Mouse (Mus musculus): ENCODE results near the gene Apeh. TPM values are rescaled to one million over a fixed set of nuclear protein-coding genes. Genes with fewer than 3 reads are reported as not detected.

The Apeh gene
- total RNA-seq, 2 experiments from 2014 or later, result 39.4 to 42.8 TPM

GRCm38 (mm10) chr9:108053665-108054225 lies 40.7 kb downstream of the Apeh start:
- DNase-seq (ENCODE audit: low spot score in 2 of 2), result no peak

- peak; percentile 97 for DNase-seq (ENCODE audit: low spot score in 2 of 2)
Observed at GRCm38 (mm10) chr9:108052885-108053664, 41.3 kb downstream of the Apeh start, which contains the start of gene Amigo3. TSS of gene Amigo3 (plus strand) at chr9:108053159.

GRCm38 (mm10) chr9:108052411-108052810 lies 42.0 kb downstream of the Apeh start:
- no peak for DNase-seq (ENCODE audit: low spot score in 2 of 2)

- no peak for DNase-seq (ENCODE audit: low spot score in 2 of 2)
Observed at GRCm38 (mm10) chr9:108051931-108052220, 42.5 kb downstream of the Apeh start.

GRCm38 (mm10) chr9:108051184-108051930 lies 43.0 kb downstream of the Apeh start:
- no peak for DNase-seq (ENCODE audit: low spot score in 2 of 2)

GRCm38 (mm10) chr9:108049561-108050251 lies 44.7 kb downstream of the Apeh start:
- DNase-seq (ENCODE audit: low spot score in 2 of 2), result no peak

GRCm38 (mm10) chr9:108049016-108049455 lies 45.4 kb downstream of the Apeh start, which contains the start of gene Gmppb:
TSS of gene Gmppb (plus strand) at chr9:108049242.
- DNase-seq (ENCODE audit: low spot score in 2 of 2), result peak; percentile 94 to 98

GRCm38 (mm10) chr9:108048566-108048955 lies 45.8 kb downstream of the Apeh start:
- no peak for DNase-seq (ENCODE audit: low spot score in 2 of 2)

- DNase-seq (ENCODE audit: low spot score in 2 of 2), result no peak
Observed at GRCm38 (mm10) chr9:108047601-108048565, 46.5 kb downstream of the Apeh start.

GRCm38 (mm10) chr9:108046582-108046981 lies 47.8 kb downstream of the Apeh start:
- DNase-seq (ENCODE audit: low spot score in 2 of 2), result no peak

GRCm38 (mm10) chr9:108044751-108045492 lies 49.5 kb downstream of the Apeh start:
- no peak for DNase-seq (ENCODE audit: low spot score in 2 of 2)

Small RNAs within 50 kb of the gene (microRNA-seq; reads per million reads assigned to microRNA genes)
- gene Gm47303, result 0 to 0.23 reads per million in 2 experiments
- 0 reads per million in 2 experiments for gene Mir7088

Other genes with a start within 250 kb of the Apeh start
- 10 to 100 TPM; 57.7 to 60.2 TPM for gene Rbm6, start 221.4 kb downstream of the Apeh start, total RNA-seq (2021)
- 10 to 100 TPM; 17.0 to 20.9 TPM for gene Mon1a, start 206.5 kb downstream of the Apeh start, total RNA-seq (2021)
- gene Mst1r, start 187.7 kb downstream of the Apeh start, total RNA-seq (2021), result 1 to 10 TPM; 1.8 to 2.9 TPM
- gene Actl11, start 166.1 kb downstream of the Apeh start, total RNA-seq (2021), result not detected
- 100 to 1,000 TPM; 497 to 516 TPM for gene Camkv, start 158.9 kb downstream of the Apeh start, total RNA-seq (2021)
- 10 to 100 TPM; 22.3 to 23.8 TPM for gene Traip, start 144.5 kb downstream of the Apeh start, total RNA-seq (2021)
- 1 to 10 TPM; 2.7 to 3.2 TPM for gene Uba7, start 119.1 kb downstream of the Apeh start, total RNA-seq (2021)
- 1 to 10 TPM; 1.2 to 1.6 TPM for gene Gm20661, start 111.5 kb downstream of the Apeh start, total RNA-seq (2021)
- 10 to 100 TPM in 1 of 2 experiments, 1 to 10 TPM in 1; 9.2 to 11.5 TPM for gene Inka1, start 108.7 kb downstream of the Apeh start, total RNA-seq (2021)
- gene Cdhr4, start 102.1 kb downstream of the Apeh start, total RNA-seq (2021), result 1 to 10 TPM; 4.0 TPM
- gene Gm20662, start 98.3 kb downstream of the Apeh start, total RNA-seq (2021), result 1 to 10 TPM in 1 of 2 experiments, not detected in 1; 1.1 TPM
- 100 to 1,000 TPM; 178 to 188 TPM for gene Ip6k1, start 92.1 kb downstream of the Apeh start, total RNA-seq (2021)
- gene Gmppb, start 45.4 kb downstream of the Apeh start, total RNA-seq (2021), result 10 to 100 TPM; 14.7 to 17.5 TPM
- 1 to 10 TPM; 2.2 to 2.8 TPM for gene Amigo3, start 41.4 kb downstream of the Apeh start, total RNA-seq (2021)
- not detected for gene Mst1, start 14.2 kb downstream of the Apeh start, total RNA-seq (2021)
- 10 to 100 TPM; 84.9 to 86.8 TPM for gene Rnf123, start 11.3 kb downstream of the Apeh start, total RNA-seq (2021)
- 100 to 1,000 TPM; 203 to 219 TPM for gene Bsn, start 95.8 kb upstream of the Apeh start, total RNA-seq (2021)
- gene Dag1, start 169.4 kb upstream of the Apeh start, total RNA-seq (2021), result 100 to 1,000 TPM; 119 to 120 TPM
- gene Nicn1, start 195.8 kb upstream of the Apeh start, total RNA-seq (2021), result 10 to 100 TPM; 85.7 to 86.1 TPM
- 10 to 100 TPM; 27.1 to 27.9 TPM for gene Amt, start 202.2 kb upstream of the Apeh start, total RNA-seq (2021)
- gene Rhoa, start 211.5 kb upstream of the Apeh start, total RNA-seq (2021), result 100 to 1,000 TPM; 189 to 198 TPM
- 10 to 100 TPM; 45.3 to 46.8 TPM for gene Tcta, start 211.6 kb upstream of the Apeh start, total RNA-seq (2021)
- gene Gpx1, start 244.3 kb upstream of the Apeh start, total RNA-seq (2021), result 10 to 100 TPM; 67.3 to 68.7 TPM